Mouse (Mus musculus) right cerebral cortex, postnatal 25 days (tissue): ENCODE measurements around the gene Abi1.
"Not testable (repeated sequence)": the region's sequence is repeated elsewhere in the genome, so short reads cannot be mapped to it uniquely, and the experiment has no call there.

Experiments used
- DNase-seq: peaks from one replicate; pipeline ENCODE4 v3.0.0; 2022

Gene Abi1

DNA sequence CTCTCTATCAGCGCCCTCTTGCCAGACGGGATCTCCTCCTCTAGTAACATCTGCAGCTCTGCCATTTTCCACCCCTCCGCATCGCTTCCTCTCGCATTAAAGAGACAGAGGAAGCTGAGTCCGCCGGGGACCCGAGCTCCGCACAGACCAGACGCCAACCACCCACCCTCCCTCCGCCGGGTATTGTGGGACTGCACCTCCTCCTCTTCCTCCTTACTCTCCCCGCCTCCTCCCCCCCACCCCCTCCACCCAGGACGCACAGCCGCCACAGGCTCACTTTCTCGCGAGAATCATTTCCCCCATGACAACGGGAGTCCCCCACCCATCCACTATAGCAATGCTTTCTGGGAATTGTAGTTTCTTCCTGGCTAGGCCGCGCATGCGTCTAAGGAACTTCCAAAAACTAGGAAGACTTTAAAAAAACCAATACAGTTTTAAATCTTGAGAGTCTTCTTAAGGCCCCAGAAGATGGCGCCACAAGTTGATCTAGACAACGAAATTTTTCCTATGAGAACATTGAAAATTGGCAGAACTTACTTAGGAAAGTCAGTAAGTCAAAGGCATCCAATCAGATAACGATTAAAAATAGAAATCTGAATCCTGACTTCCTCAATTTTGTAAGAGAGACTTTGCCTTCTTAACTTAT lies at the start of gene Abi1:
Abi1 (minus strand) TSS at position 241 of the 646 bp plus-strand sequence.
- peak; percentile 90 for DNase-seq

DNA sequence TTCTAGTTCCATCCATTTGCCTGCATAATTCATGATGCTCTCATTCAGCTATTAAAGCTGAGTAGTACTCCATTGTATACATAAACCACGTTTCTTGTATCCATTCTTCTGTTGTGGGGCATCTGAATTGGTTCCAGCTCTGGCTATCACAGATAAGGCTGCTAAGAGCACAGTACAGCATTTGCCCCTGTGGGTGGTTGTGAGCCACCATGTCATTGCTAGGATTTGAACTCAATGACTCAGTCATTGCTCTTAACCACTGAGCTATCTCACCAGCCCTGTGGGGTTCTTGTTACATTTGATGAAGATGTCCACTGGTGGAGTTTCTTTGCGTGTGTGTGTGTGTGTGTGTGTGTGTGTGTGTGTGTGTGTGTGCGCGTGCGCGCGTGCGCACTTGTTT lies 44.5 kb upstream of the Abi1 start:
- no peak for DNase-seq

DNA sequence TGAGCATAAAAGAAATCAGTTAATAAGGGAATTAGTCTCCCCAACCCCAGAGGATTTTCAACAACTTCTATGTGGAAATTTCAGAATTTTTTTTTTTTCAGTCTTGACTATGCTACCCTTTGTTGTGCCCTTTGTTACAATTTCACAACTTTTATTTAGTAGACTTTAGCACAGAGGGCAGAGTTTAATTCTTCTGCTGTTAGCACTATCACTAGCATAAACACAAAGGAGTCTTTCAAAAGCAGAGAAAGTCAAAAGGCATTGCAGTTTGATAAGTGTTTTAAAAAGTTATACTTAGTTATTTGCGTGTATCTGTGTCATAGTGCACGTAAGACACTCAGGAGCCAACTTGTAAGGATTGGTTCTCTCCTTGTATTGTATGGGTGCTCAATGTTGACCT lies 38.5 kb upstream of the Abi1 start:
- no peak for DNase-seq

DNA sequence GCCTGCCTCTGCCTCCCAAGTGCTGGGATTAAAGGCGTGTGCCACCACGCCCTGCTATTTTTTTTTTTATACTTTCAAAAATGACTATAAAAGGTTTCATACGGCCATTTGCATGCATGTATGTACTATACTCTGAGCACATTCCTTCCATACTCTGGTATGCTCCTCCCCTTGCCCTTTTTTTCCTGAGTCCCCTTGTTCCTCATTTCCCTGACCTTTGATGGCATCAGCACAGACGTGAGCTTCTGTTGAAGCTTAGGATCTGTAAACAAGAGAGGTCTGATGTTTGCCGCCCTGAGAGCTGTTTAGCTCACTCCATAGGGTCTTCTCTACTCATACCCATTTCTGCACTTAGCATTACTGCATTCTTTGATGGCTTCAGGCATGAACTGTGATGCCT lies 37.7 kb upstream of the Abi1 start:
- DNase-seq: no peak

DNA sequence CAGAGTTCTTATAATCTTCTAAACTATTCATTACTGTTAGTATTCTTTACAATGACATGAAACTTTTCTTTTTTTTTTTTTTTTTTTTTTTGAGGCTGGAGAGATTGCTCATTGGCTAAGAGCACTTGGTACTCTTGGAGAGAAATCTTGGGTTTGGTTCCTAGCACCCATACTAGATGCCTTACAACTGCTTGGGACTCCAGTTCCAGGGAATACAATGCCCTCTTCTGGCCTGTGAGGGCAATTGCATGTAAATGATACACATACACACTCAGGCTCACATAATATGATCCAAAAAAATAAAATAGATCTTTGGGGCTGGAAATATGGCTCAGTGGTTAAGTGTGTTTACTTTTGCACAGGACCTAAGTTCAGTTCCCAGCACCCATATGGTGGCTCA lies 36.7 kb upstream of the Abi1 start:
- no peak for DNase-seq

- no peak for DNase-seq
Measured at GRCm38 (mm10) chr2:23075846-23076245, 35.8 kb upstream of the Abi1 start.

DNA sequence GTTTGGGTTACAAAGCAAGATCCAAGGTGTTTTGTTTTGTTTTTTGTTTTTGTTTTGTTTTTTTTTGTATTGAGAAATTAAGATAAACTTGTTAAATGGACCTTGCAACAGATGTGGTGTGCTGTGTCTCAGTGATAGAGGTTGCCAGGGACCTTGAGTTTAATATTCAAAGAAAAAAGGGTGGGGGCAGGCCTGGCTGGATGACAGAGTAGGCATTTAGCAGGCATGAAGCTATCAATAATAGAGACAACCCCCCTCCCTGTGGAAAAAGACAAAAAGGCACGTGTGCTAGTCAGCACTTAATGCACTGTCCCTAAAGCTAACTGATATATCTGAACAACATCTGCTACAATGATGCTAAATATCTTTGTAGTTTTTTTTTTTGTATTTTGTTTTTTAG lies 31.4 kb upstream of the Abi1 start:
- DNase-seq: no peak

- DNase-seq: no peak
Measured at GRCm38 (mm10) chr2:23070491-23070890, 30.4 kb upstream of the Abi1 start.

- DNase-seq: peak; percentile 97
Measured at GRCm38 (mm10) chr2:23068894-23069744, 29.1 kb upstream of the Abi1 start.

- DNase-seq: no peak
Measured at GRCm38 (mm10) chr2:23068370-23068737, 28.3 kb upstream of the Abi1 start.

DNA sequence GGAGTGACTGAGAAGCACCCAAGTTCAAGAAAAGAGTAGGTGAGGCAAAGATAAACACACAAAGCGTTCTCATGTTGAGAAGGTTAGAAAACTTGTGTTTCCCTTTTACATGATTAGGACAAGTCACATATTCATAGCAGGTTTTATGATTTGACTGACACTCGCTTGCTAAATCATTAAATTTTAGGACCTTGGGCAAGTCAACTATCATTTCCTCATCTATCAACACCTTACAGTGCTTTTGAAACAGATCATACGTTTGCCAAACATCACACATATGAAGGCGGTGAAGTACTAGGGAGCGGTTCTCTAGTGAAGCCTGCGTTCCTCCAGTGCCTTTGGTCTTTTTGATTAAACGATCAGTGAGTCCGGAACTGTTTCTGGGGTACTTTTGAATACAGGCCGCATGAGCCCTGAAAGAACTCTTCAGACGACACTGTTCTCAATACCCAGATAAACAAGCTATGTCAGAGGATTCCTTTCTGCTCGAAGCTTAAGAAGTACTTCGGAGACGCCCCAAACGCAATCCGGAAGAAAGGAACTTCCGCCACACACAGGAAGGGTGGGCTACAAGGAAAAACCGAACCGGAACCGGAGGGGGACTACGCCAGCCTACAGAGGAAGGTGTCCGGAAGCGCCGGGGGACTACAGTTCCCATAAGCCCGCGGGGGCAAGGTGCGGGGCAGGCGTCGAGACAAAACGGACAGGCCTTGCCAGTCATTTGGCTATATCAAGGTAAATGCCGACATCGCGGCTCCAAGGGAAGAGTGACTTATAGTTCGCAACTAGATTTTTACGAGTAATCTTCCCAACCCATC lies 27.7 kb upstream of the Abi1 start, which contains the start of gene Acbd5:
Acbd5 (plus strand) TSS at position 616 of the 818 bp plus-strand sequence.
- peak; percentile 94 for DNase-seq

DNA sequence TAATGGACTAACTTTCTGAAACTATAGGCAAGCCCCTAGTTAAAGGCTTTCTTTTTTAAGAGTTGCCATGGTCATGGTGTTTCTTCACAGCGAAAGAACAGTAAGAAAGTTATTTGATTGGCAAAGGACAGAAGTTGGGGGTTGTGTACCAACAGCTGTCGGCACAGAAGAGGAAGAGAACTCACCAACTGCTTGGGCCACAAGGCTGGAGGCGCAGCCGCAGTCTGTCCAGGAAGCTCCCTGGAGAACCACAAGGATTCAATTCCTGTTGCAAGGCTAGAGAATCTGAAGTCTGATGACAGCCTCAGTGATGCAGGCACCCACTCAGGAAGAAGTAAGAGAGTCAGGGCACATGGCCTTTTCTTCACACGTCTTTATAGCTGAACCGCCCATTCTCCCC lies 12.5 kb upstream of the Abi1 start:
- no peak for DNase-seq

DNA sequence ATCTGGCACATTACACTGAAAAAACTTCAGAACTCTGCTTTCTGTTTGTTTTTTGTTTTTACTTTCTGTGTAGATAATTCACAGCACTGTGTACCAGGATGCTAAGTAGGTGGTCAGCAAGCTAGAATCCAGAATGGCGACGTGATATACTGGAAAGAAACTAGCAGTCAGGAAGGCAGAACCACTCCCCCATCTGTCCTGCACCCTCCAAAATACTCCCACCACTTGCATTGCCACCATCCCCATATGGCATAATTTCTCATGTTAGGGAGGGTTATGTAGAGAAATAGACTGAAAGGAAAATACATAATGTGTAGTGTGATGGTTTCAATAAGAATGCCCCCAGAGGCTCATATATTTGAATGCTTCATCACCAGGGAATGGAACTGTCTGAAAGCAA lies 11.8 kb upstream of the Abi1 start:
- peak; percentile 7 for DNase-seq

DNA sequence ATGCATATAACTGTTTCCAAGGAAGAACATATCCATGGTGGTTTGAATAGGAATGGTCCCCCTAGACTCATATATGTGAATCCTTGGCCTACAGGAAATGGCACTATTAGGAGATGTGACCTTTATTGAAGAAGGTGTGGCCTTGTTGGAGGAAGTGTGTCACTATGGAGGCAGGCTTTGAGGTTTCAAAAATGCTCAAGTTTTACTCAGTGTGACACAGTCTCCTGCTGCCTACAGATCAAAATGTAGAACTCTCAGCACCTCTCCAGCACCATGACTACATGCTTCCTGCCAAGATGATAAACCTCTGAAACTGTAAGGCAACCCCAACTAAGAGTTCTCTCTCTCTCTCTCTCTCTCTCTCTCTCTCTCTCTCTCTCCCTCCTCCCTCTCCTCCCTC lies 8.0 kb upstream of the Abi1 start:
- DNase-seq: no peak

DNA sequence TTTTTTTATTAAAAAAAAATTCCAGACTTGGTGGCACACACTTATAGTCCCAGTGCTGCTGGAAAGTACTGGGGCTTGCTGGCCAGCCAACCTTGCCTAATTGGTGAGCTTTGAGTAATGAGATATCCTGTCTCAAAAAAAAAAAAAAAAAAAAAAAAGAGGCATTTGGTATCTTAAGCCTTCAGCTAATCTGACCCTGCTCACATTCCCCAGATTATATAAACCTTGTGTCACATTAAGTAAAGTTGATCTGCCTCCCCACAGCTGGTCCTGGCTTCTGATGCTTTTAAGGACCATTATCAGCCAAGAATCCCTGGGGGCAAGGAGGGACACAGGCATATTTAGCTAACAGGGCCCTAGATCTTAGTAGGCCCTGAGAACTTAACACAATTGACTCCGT lies 5.7 kb upstream of the Abi1 start:
- no peak for DNase-seq

GRCm38 (mm10) chr2:23042189-23042588 lies 2.1 kb upstream of the Abi1 start:
- no peak for DNase-seq

- no peak for DNase-seq
Measured at GRCm38 (mm10) chr2:23041457-23041856, 1.4 kb upstream of the Abi1 start.

- not testable (repeated sequence) for DNase-seq
Measured at GRCm38 (mm10) chr2:23040690-23041089, 649 bp upstream of the Abi1 start.

DNA sequence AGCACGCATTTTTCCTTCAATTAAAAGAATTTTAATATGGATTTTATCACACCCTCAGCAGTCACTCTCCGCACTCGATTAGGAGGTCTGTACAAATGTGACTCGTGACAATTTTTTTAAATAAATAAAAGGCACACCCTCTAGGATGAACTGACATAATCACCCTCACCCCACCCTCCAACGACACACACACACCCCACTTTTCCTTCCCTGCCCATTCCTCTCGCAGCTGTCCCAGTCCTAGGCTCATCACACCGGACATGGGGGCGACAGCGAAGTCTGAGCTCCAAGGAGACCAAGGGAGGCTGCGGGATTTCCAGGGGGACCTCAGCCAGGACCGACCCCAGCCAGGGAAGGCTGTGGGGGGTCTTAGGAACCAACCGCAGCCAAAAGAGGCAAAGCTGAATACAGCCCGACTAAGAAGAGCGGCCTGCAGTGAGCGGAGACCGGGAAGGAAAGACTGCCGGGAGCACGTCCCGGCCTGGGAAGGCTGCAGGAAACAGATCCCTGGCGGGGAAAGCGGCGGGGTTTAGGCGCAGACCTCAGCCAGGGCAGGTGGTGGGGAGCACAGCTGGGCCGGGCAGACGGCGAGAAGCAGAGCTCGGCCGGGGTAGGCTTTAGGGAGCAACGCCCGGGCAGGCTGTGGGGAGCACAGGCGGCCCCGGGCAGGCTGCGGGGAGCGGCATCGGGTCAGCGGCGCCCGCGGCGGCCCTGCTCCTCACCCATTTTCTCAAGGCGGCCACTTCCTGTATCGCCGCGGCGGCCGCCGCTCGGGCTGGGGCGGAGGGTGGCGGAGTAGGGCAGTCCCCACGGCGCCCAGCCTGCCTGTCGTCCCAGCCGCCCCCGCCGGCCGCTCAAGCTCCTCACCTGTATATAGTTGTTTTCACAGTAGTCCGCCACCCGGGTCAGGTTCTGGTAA lies 700 bp downstream of the Abi1 start:
- DNase-seq: peak; percentile 59

DNA sequence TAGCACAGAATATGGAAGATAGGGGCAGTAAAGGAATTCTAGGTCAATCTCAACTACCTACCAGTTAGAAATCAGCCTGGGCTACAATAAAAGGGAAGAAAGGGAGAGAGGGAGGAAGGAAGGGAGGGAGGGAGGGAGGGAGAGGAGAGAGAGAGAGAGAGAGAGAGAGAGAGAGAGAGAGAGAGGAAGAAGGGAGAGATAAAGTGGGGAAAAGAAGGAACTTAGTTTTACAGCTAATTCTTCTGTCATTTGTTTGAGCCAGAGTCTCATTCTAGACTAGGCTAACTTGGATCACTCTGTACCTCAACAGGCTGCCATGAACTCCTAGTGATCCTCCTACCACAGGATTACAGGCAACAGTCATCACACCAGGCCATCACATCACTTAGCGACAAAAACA lies 4.6 kb downstream of the Abi1 start:
- no peak for DNase-seq

GRCm38 (mm10) chr2:23034692-23035435 lies 5.2 kb downstream of the Abi1 start:
- no peak for DNase-seq

- DNase-seq: no peak
Measured at GRCm38 (mm10) chr2:23030631-23031030, 9.4 kb downstream of the Abi1 start.
